Mouse (Mus musculus) kidney, adult 2 months (tissue): ENCODE results near the gene Carmil2. TPM values are rescaled to one million over a fixed set of nuclear protein-coding genes. Genes with fewer than 3 reads are reported as not detected.
A peak's percentile ranks its signal among the peaks of the same experiment; 100 is the strongest.

Experiments used
- DNase-seq: peaks from one replicate; pipeline ENCODE4 v3.0.0; 2021
- H3K27ac ChIP-seq: fragments of 200-500 bp; 2 replicates; pipeline ENCODE4 v1.5.1; 2012; ENCODE audit warnings: low read depth, low read length, control low read depth, inconsistent platforms; ENCODE audit not compliant: insufficient read depth
- H3K27me3 ChIP-seq: fragments of 200-500 bp; replicated peaks from 2 replicates; pipeline ENCODE4 v1.6.1; 2012; ENCODE audit warnings: mild to moderate bottlenecking, moderate library complexity, low read length, inconsistent platforms; ENCODE audit not compliant: control insufficient read depth, insufficient read depth
- H3K36me3 ChIP-seq: fragments of 200-500 bp; 2 replicates; pipeline ENCODE4 v1.6.1; 2012; ENCODE audit warnings: mild to moderate bottlenecking, moderate library complexity, low read length, inconsistent platforms; ENCODE audit not compliant: control insufficient read depth, insufficient read depth
- H3K4me1 ChIP-seq: fragments of 200-500 bp; 2 replicates; pipeline ENCODE4 v1.6.1; 2011; ENCODE audit warnings: low read length; ENCODE audit not compliant: control insufficient read depth, insufficient read depth
- H3K4me3 ChIP-seq: fragments of 200-500 bp; 2 replicates; pipeline ENCODE4 v1.5.1; 2011; ENCODE audit warnings: mild to moderate bottlenecking, low read depth, low read length, control low read depth; ENCODE audit not compliant: insufficient read depth
- CTCF ChIP-seq: fragments of 200-500 bp; conservative IDR thresholded peaks from 2 replicates; pipeline ENCODE4 v1.5.1; 2011; ENCODE audit warnings: low read depth, mild to moderate bottlenecking, control low read depth, low read length, moderate library complexity, mixed read lengths; ENCODE audit not compliant: insufficient read depth, insufficient read length
- POLR2A ChIP-seq: fragments of 200-500 bp; IDR thresholded peaks from one replicate; pipeline ENCODE4 v1.6.1; 2011; ENCODE audit warnings: low read depth, low read length, control low read depth
- WGBS: fragments of 180-500 bp; shearing (Covaris S2); methylation state at CpG from one replicate; pipeline ENCODE4 v1.1.7; 2018; 5-methylcytosine and 5-hydroxymethylcytosine counted together
- polyA plus RNA-seq: library from polyadenylated mRNA; depleted of rRNA; stranded (reverse); fragments of >200 nt; gene quantifications from 2 replicates; pipeline ENCODE4 v1.2.3, GENCODE M21; 2012

Gene Carmil2
- polyA plus RNA-seq, 1 experiment = 2.7 TPM

- WGBS = 78% methylated on average over 30 of the region's 30 CpGs
Observed at GRCm38 (mm10) chr8:105695080-105695780, 9.2 kb downstream of the Carmil2 start.

GRCm38 (mm10) chr8:105697196-105697780, 11.2 kb downstream of the Carmil2 start:
- DNase-seq = no peak
- Histone ChIP-seq H3K4me3 (no peak overlapping the region), H3K27ac (no peak overlapping the region), H3K27me3 (no peaks in the 10 kb centered on the region), H3K36me3 (no peaks in the 10 kb centered on the region; the same call in 1 of the 2 replicates), H3K4me1 (peaks cover 7% of the 10 kb centered on the region)
- TF ChIP-seq CTCF = no peak
- WGBS = 91% methylated on average over 17 of the region's 17 CpGs

More at GRCm38 (mm10) chr8:105695080-105695780, 9.2 kb downstream of the Carmil2 start:
- Histone ChIP-seq H3K27ac (no peak overlapping the region), H3K36me3 (no peaks in the 10 kb centered on the region; the same call in 1 of the 2 replicates), H3K4me3 (no peak overlapping the region), H3K27me3 (no peaks in the 10 kb centered on the region), H3K4me1 (peaks cover 3% of the 10 kb centered on the region; the same call in 1 of the 2 replicates)
- TF ChIP-seq POLR2A = no peak
- no peak for TF ChIP-seq CTCF
- DNase-seq = no peak

GRCm38 (mm10) chr8:105698734-105699133, 12.7 kb downstream of the Carmil2 start:
- DNase-seq = no peak
- no peaks in the 10 kb centered on the region; the same call in 1 of the 2 replicates for H3K36me3 ChIP-seq
- no peak overlapping the region for H3K4me3 ChIP-seq
- no peak overlapping the region for H3K27ac ChIP-seq
- TF ChIP-seq POLR2A (no peak), CTCF (no peak)
- H3K27me3 ChIP-seq = no peaks in the 10 kb centered on the region
- peaks cover 7% of the 10 kb centered on the region for H3K4me1 ChIP-seq
- 90% methylated on average over 5 of the region's 5 CpGs for WGBS

GRCm38 (mm10) chr8:105699488-105700215, 13.6 kb downstream of the Carmil2 start:
- DNase-seq = no peak
- Histone ChIP-seq H3K36me3 (no peaks in the 10 kb centered on the region; the same call in 1 of the 2 replicates), H3K27ac (no peak overlapping the region), H3K4me1 (peaks cover 4% of the 10 kb centered on the region), H3K27me3 (no peaks in the 10 kb centered on the region), H3K4me3 (no peak overlapping the region)
- TF ChIP-seq POLR2A (no peak), CTCF (no peak)
- WGBS = 87% methylated on average over 11 of the region's 11 CpGs

GRCm38 (mm10) chr8:105700566-105700965, 14.5 kb downstream of the Carmil2 start:
- 0% methylated on average over 21 of the region's 21 CpGs for WGBS
- H3K4me1 ChIP-seq = peaks cover 4% of the 10 kb centered on the region
- peak overlapping the region; percentile 82 for H3K4me3 ChIP-seq
- no peaks in the 10 kb centered on the region for H3K27me3 ChIP-seq
- H3K36me3 ChIP-seq = no peaks in the 10 kb centered on the region; the same call in 1 of the 2 replicates
- peak overlapping the region; percentile 93 for H3K27ac ChIP-seq
- TF ChIP-seq CTCF = no peak
- no peak for TF ChIP-seq POLR2A
- DNase-seq = peak; percentile 70

GRCm38 (mm10) chr8:105700966-105701824, 15.1 kb downstream of the Carmil2 start, which contains the start of the genes Acd and Pard6a:
Acd (minus strand) TSS chr8:105701102.
Pard6a (plus strand) TSS chr8:105701148.
- peak within 1 kb of the TSS; percentile 82 for H3K4me3 ChIP-seq
- peak; percentile 97 for DNase-seq
- peaks cover 4% of the 10 kb centered on the region for H3K4me1 ChIP-seq
- WGBS = under 1% methylated on average over 60 of the region's 60 CpGs
- no peaks in the 10 kb centered on the region; the same call in 1 of the 2 replicates for H3K36me3 ChIP-seq
- H3K27ac ChIP-seq = peak within 1 kb of the TSS; percentile 93
- TF ChIP-seq POLR2A = no peak
- TF ChIP-seq CTCF = no peak
- no peaks in the 10 kb centered on the region for H3K27me3 ChIP-seq
